Mouse (Mus musculus): ENCODE measurements around the gene Fuk. TPM values are rescaled to one million over a fixed set of nuclear protein-coding genes. Genes with fewer than 3 reads are reported as not detected.

Fuk gene
- polyA plus RNA-seq (2016; fragmentation: Nextera tagmentation; extraction: Ambion mirVana), result 17.9 and 20.3 TPM in 2 replicates

DNA sequence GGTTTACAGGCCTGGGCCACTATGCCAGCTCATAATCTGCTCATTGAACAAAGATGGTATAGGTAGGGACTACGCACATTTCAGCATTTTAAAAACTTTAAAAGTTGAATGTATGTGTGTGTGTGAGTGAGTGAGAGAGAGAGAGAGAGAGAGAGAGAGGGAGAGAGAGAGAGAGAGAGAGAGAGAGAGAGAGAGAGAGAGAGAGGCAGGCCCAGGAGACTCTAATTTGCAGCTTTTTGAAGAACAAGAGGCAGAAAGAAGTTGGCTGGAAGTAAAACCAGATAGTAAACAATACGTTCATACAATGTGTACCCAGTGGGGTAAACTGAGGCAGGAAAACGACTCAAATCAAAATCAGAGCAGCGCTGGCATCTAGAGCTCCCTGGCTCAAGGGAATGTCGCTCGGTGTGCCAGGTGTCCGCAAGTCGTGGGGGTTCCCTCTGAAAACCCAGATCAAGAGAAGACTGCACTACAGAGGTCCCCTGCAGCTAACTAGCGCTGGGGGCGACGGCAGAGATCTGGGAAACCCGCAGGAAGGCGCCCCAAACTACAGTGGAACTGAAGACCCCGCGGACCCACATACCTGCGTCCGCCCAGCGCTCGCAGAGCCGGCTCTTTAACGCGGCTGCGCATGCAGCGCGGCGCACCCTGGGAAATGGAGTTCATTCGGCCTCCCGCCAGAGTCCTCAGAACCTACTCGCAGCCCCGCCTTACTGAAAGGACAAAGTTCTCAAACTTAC lies at the start of gene Fuk:
TSS of gene Fuk (minus strand) at position 650 of the 740 bp plus-strand sequence.
- H3K9ac ChIP-seq (replicated peaks), result peak within 1 kb of the TSS; percentile 79
- H3K36me3 ChIP-seq, result peaks cover 24% of the 10 kb centered on the region
- no peaks in the 10 kb centered on the region for H3K27me3 ChIP-seq
- H3K4me2 ChIP-seq, result peak within 1 kb of the TSS; percentile 65
- H3K4me3 ChIP-seq (replicated peaks), result peak within 1 kb of the TSS; percentile 73
- 3% methylated on average over 30 of the region's 30 CpGs for WGBS
- no peak within 1 kb of the TSS for H3K27ac ChIP-seq
- ATAC-seq (ENCODE audit: insufficient number of reproducible peaks, insufficient read depth, low FRiP score, low TSS enrichment, low read depth), result peak; percentile 89
- no peaks in the 10 kb centered on the region for H3K9me3 ChIP-seq
- H3K4me1 ChIP-seq (replicated peaks), result peaks cover 3% of the 10 kb centered on the region

GRCm38 (mm10) chr8:110950065-110950484 lies 47.8 kb upstream of the Fuk start:
- Histone ChIP-seq H3K4me2 (no peak overlapping the region), H3K4me1 (replicated peaks) (no peaks in the 10 kb centered on the region), H3K27ac (no peak overlapping the region), H3K4me3 (replicated peaks) (no peak overlapping the region), H3K27me3 (no peaks in the 10 kb centered on the region), H3K9me3 (no peaks in the 10 kb centered on the region), H3K36me3 (peaks cover 42% of the 10 kb centered on the region), H3K9ac (replicated peaks) (no peak overlapping the region)
- WGBS, result 80% methylated on average over 17 of the region's 17 CpGs
- no peak for ATAC-seq (ENCODE audit: insufficient number of reproducible peaks, insufficient read depth, low FRiP score, low TSS enrichment, low read depth)

DNA sequence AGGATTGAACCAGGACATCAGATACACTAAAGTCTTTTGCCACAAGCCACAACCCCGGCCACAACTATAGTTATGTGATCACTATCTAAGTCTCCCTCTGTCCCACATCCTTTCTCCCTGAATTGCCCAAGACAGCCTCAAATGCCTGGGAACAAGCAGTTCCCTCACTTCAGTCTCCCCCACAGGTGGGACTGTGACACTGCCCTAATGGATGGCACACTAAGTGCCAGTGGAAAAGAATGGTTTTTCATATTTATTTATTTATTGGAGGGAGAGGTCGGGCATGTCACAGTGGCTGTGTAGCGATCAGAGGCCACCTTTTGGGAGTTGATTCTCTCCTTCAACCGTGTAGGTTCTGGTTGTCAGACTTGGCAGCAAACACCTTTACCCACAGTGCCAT lies 43.4 kb upstream of the Fuk start:
- peaks cover 24% of the 10 kb centered on the region for H3K36me3 ChIP-seq
- no peak overlapping the region for H3K9ac ChIP-seq (replicated peaks)
- H3K4me3 ChIP-seq (replicated peaks), result no peak overlapping the region
- 0 out of 2 replicates have a peak, but pooled peaks cover 5% of the 10 kb centered on the region for H3K4me1 ChIP-seq (replicated peaks)
- H3K27me3 ChIP-seq, result no peaks in the 10 kb centered on the region
- 86% methylated on average over 4 of the region's 4 CpGs for WGBS
- no peaks in the 10 kb centered on the region for H3K9me3 ChIP-seq
- no peak overlapping the region for H3K27ac ChIP-seq
- ATAC-seq (ENCODE audit: insufficient number of reproducible peaks, insufficient read depth, low FRiP score, low TSS enrichment, low read depth), result no peak
- no peak overlapping the region for H3K4me2 ChIP-seq

DNA sequence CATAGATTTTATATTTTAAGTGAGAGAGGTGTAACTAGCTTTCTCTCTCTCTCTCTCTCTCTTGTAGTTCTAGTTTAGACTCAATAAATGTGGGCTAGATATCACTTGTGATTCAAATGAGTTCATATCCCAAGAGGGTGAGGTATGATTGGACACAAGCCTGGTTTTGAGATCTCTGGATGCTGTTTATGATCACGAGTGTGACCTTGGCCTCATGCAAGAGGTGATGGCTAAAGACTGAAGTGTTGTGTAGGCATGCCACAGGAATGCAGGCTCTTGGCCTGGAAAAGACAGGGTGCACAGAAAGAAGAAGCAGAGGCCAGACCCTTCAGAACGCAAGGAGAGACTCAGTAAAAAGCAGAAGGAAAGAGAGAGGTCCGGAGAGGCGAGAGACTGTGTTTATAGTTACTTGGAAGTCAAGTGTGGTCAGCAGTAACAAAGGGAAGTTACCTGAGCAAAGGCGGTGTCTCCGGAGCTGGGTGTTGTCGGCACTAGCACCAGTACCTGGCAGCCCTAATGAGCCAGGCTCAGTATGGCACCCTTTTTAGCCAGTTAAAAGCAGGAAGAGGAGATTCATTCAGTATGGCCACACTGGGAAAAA lies 42.1 kb upstream of the Fuk start:
- Histone ChIP-seq H3K27me3 (no peaks in the 10 kb centered on the region), H3K4me3 (replicated peaks) (no peak overlapping the region), H3K27ac (no peak overlapping the region), H3K9me3 (no peaks in the 10 kb centered on the region), H3K4me2 (no peak overlapping the region), H3K9ac (replicated peaks) (no peak overlapping the region), H3K36me3 (peaks cover 17% of the 10 kb centered on the region; the same call in 1 of the 2 replicates), H3K4me1 (replicated peaks) (0 out of 2 replicates have a peak, but pooled peaks cover 5% of the 10 kb centered on the region)
- WGBS, result 87% methylated on average over 7 of the region's 7 CpGs
- ATAC-seq (ENCODE audit: insufficient number of reproducible peaks, insufficient read depth, low FRiP score, low TSS enrichment, low read depth), result no peak

- H3K9me3 ChIP-seq, result no peaks in the 10 kb centered on the region
- H3K4me3 ChIP-seq (replicated peaks), result no peak overlapping the region
- H3K36me3 ChIP-seq, result peaks cover 12% of the 10 kb centered on the region; the same call in 1 of the 2 replicates
- H3K27ac ChIP-seq, result no peak overlapping the region
- WGBS, result 74% methylated on average over 10 of the region's 10 CpGs
- no peak overlapping the region for H3K4me2 ChIP-seq
- H3K4me1 ChIP-seq (replicated peaks), result 0 out of 2 replicates have a peak, but pooled peaks cover 5% of the 10 kb centered on the region
- no peaks in the 10 kb centered on the region for H3K27me3 ChIP-seq
- no peak for ATAC-seq (ENCODE audit: insufficient number of reproducible peaks, insufficient read depth, low FRiP score, low TSS enrichment, low read depth)
- H3K9ac ChIP-seq (replicated peaks), result no peak overlapping the region
Measured at GRCm38 (mm10) chr8:110941453-110941948, 39.2 kb upstream of the Fuk start.

- no peak overlapping the region for H3K27ac ChIP-seq
Measured at GRCm38 (mm10) chr8:110940682-110941452, 38.6 kb upstream of the Fuk start.

GRCm38 (mm10) chr8:110938882-110939589 lies 36.7 kb upstream of the Fuk start:
- WGBS, result 74% methylated on average over 6 of the region's 6 CpGs
- no peak overlapping the region for H3K9ac ChIP-seq (replicated peaks)
- H3K27ac ChIP-seq, result no peak overlapping the region
- no peak for ATAC-seq (ENCODE audit: insufficient number of reproducible peaks, insufficient read depth, low FRiP score, low TSS enrichment, low read depth)
- H3K4me3 ChIP-seq (replicated peaks), result no peak overlapping the region
- no peak overlapping the region for H3K4me2 ChIP-seq
- H3K27me3 ChIP-seq, result no peaks in the 10 kb centered on the region
- peaks cover 13% of the 10 kb centered on the region; the same call in 1 of the 2 replicates for H3K36me3 ChIP-seq
- 0 out of 2 replicates have a peak, but pooled peaks cover 5% of the 10 kb centered on the region for H3K4me1 ChIP-seq (replicated peaks)
- no peaks in the 10 kb centered on the region for H3K9me3 ChIP-seq

More at GRCm38 (mm10) chr8:110940682-110941452, 38.6 kb upstream of the Fuk start:
- no peaks in the 10 kb centered on the region for H3K9me3 ChIP-seq
- peaks cover 10% of the 10 kb centered on the region; the same call in 1 of the 2 replicates for H3K36me3 ChIP-seq
- H3K27me3 ChIP-seq, result no peaks in the 10 kb centered on the region
- H3K4me3 ChIP-seq (replicated peaks), result no peak overlapping the region
- no peak overlapping the region for H3K9ac ChIP-seq (replicated peaks)
- H3K4me2 ChIP-seq, result no peak overlapping the region
- 0 out of 2 replicates have a peak, but pooled peaks cover 5% of the 10 kb centered on the region for H3K4me1 ChIP-seq (replicated peaks)
- ATAC-seq (ENCODE audit: insufficient number of reproducible peaks, insufficient read depth, low FRiP score, low TSS enrichment, low read depth), result no peak
- 88% methylated on average over 15 of the region's 15 CpGs for WGBS

DNA sequence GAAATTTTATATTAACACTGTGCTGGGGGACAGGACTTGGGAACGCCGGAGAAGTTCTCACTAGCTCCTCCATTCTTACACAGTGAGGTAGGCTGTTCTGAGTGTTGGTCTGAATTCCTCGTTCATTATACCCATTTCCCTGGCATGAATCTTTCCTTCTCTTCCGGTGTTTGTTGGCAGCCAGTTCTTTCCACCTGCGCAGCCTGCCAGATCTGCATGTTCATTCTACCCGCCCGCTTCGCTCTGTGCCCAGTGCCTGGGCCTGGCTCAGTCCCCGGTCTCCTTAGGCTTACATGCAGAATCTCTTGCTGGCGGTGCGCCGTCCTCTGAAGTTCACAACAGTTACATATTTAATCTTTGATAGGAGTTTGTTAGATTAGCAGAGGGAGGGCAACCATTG lies 33.9 kb upstream of the Fuk start:
- no peak for ATAC-seq (ENCODE audit: insufficient number of reproducible peaks, insufficient read depth, low FRiP score, low TSS enrichment, low read depth)
- H3K9ac ChIP-seq (replicated peaks), result no peak overlapping the region
- H3K4me3 ChIP-seq (replicated peaks), result no peak overlapping the region
- H3K9me3 ChIP-seq, result no peaks in the 10 kb centered on the region
- H3K4me2 ChIP-seq, result no peak overlapping the region
- no peak overlapping the region for H3K27ac ChIP-seq
- WGBS, result 95% methylated on average over 12 of the region's 12 CpGs
- peaks cover 15% of the 10 kb centered on the region for H3K36me3 ChIP-seq
- H3K4me1 ChIP-seq (replicated peaks), result no peaks in the 10 kb centered on the region
- H3K27me3 ChIP-seq, result no peaks in the 10 kb centered on the region

DNA sequence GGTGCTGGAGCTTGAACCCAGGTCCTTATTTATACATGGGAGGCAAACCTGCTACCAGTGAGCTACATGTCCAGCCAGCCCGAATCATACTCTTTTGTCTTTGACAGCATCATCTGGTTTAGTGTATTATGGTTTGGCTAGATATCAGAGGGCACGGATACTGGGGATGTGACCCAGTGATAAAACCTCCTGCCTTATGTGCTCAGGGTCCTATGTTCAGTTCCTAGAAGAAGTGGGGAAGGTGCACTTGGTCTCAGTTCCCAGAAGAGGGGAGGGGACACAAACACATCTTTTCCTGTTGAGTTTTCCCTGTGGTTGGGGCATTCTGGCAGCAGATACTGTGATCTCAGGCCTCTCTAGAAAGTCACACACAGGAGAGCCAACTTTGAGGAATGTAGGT lies 31.0 kb upstream of the Fuk start:
- H3K4me2 ChIP-seq, result no peak overlapping the region
- no peak overlapping the region for H3K4me3 ChIP-seq (replicated peaks)
- H3K27ac ChIP-seq, result no peak overlapping the region
- peaks cover 3% of the 10 kb centered on the region for H3K4me1 ChIP-seq (replicated peaks)
- H3K9ac ChIP-seq (replicated peaks), result no peak overlapping the region
- H3K9me3 ChIP-seq, result no peaks in the 10 kb centered on the region
- 89% methylated on average over 2 of the region's 2 CpGs for WGBS
- no peak for ATAC-seq (ENCODE audit: insufficient number of reproducible peaks, insufficient read depth, low FRiP score, low TSS enrichment, low read depth)
- H3K36me3 ChIP-seq, result peaks cover 30% of the 10 kb centered on the region
- no peaks in the 10 kb centered on the region for H3K27me3 ChIP-seq

GRCm38 (mm10) chr8:110932444-110932843 lies 30.2 kb upstream of the Fuk start:
- no peak overlapping the region for H3K4me3 ChIP-seq (replicated peaks)
- no peaks in the 10 kb centered on the region for H3K27me3 ChIP-seq
- ATAC-seq (ENCODE audit: insufficient number of reproducible peaks, insufficient read depth, low FRiP score, low TSS enrichment, low read depth), result no peak
- 87% methylated on average over 3 of the region's 3 CpGs for WGBS
- H3K4me2 ChIP-seq, result no peak overlapping the region
- no peak overlapping the region for H3K27ac ChIP-seq
- no peak overlapping the region for H3K9ac ChIP-seq (replicated peaks)
- peaks cover 30% of the 10 kb centered on the region for H3K36me3 ChIP-seq
- H3K9me3 ChIP-seq, result no peaks in the 10 kb centered on the region
- peaks cover 3% of the 10 kb centered on the region for H3K4me1 ChIP-seq (replicated peaks)

Data from limb, embryonic 12.5 days (tissue).